Mouse (Mus musculus) limb, embryonic 15.5 days (tissue): ENCODE results near the gene Clvs2. TPM values are rescaled to one million over a fixed set of nuclear protein-coding genes. Genes with fewer than 3 reads are reported as not detected.

Experiments
- polyA plus RNA-seq: library from polyadenylated mRNA; unstranded; fragments of >200 nt; fragmentation: Nextera tagmentation; extraction: Ambion mirVana; gene quantifications from 2 replicates; pipeline ENCODE4 v1.2.1, GENCODE M21; 2015

The Clvs2 gene
- polyA plus RNA-seq, 1 experiment from 2014 or later: not detected

Other genes starting within 250 kb of the Clvs2 start
- not detected in 2 replicates for gene Sult3a2, start 161.9 kb upstream of the Clvs2 start, polyA plus RNA-seq
- gene Sult3a1, start 233.0 kb upstream of the Clvs2 start, polyA plus RNA-seq: not detected in 2 replicates